Mouse (Mus musculus): ENCODE results near the gene Aasdh. TPM values are rescaled to one million over a fixed set of nuclear protein-coding genes. Genes with fewer than 3 reads are reported as not detected.

Aasdh gene
- polyA plus RNA-seq (2015; fragmentation: Nextera tagmentation; extraction: Ambion mirVana), result 16.8 and 18.1 TPM in 2 replicates

GRCm38 (mm10) chr5:76905405-76906154, at the start of gene Aasdh:
TSS of gene Aasdh (minus strand) at chr5:76905514.
- peak within 1 kb of the TSS; percentile 75 for H3K4me3 ChIP-seq (replicated peaks)
- peak within 1 kb of the TSS; percentile 65 for H3K4me2 ChIP-seq
- H3K9ac ChIP-seq, result peak within 1 kb of the TSS; percentile 68
- under 1% methylated on average over 47 of the region's 47 CpGs for WGBS
- H3K36me3 ChIP-seq, result peaks cover 14% of the 10 kb centered on the region
- peak; percentile 97 for ATAC-seq (replicated peaks; ENCODE audit: low FRiP score)
- no peaks in the 10 kb centered on the region for H3K9me3 ChIP-seq (replicated peaks)
- H3K27me3 ChIP-seq, result no peaks in the 10 kb centered on the region
- H3K4me1 ChIP-seq, result peaks cover 11% of the 10 kb centered on the region
- peak within 1 kb of the TSS; percentile 86 for H3K27ac ChIP-seq

GRCm38 (mm10) chr5:76954271-76954900, 49.1 kb upstream of the Aasdh start:
- 82% methylated on average over 6 of the region's 6 CpGs for WGBS
- Histone ChIP-seq H3K4me2 (no peak overlapping the region), H3K9me3 (replicated peaks) (no peaks in the 10 kb centered on the region), H3K27ac (no peak overlapping the region), H3K36me3 (peaks cover 47% of the 10 kb centered on the region), H3K9ac (no peak overlapping the region), H3K4me3 (replicated peaks) (no peak overlapping the region), H3K4me1 (peaks cover 22% of the 10 kb centered on the region), H3K27me3 (no peaks in the 10 kb centered on the region)
- no peak for ATAC-seq (replicated peaks; ENCODE audit: low FRiP score)

- Histone ChIP-seq H3K4me1 (peaks cover 24% of the 10 kb centered on the region), H3K36me3 (peaks cover 44% of the 10 kb centered on the region), H3K27ac (no peak overlapping the region), H3K27me3 (no peaks in the 10 kb centered on the region), H3K9ac (no peak overlapping the region), H3K4me3 (replicated peaks) (no peak overlapping the region), H3K9me3 (replicated peaks) (no peaks in the 10 kb centered on the region), H3K4me2 (no peak overlapping the region)
- no peak for ATAC-seq (replicated peaks; ENCODE audit: low FRiP score)
- 59% methylated on average over 3 of the region's 3 CpGs for WGBS
Observed at GRCm38 (mm10) chr5:76953794-76954193, 48.5 kb upstream of the Aasdh start.

GRCm38 (mm10) chr5:76952112-76953040, 47.1 kb upstream of the Aasdh start:
- 6% methylated on average over 7 of the region's 7 CpGs for WGBS
- peak overlapping the region; percentile 66 for H3K4me3 ChIP-seq (replicated peaks)
- ATAC-seq (replicated peaks; ENCODE audit: low FRiP score), result no peak

DNA sequence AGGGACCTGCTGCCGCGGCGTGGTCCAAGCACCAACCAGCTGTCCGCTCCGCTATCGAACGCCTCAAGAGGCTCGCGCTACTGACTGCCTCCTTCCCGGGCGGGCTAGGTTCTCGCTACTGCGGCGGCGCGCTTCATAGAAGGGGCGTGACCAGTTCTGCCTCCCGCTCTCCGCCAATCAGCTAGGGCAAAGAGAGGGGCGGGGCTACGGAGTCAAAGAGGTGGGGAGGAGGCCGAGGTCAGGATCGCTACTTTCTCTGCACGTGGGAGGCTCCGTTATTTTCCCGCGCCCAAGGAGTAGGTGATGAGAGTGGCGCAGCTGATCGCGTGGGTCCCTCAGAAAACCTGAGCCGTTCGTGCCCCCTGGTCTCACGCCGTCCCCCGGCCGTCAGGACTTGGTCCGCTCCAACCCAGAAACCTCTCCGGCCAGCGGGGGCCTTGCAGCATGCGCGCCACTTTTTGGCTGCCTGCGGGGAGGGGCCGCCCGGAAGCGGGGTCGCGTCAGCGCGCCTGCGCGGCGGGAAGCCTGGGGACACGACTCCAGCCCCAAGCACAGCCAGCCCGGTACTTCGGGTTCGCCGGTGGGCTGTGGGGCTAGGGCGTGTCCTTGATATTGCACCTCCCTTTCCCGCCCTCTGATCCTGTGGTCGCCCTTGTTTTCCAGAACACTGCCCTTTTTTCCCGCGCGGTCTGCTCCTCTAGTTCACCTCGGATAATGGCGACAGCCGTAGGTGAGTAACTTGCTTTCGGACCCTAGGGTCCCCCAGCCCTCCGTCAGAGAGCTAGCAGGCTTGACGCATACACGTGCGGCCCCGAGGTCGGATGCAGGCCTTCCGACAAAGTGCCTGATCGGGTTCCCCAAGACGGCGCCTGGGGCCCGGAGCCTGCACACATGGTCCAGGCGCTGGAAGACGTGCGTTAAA, 46.1 kb upstream of the Aasdh start, which contains the start of the genes Paics and Ppat:
Paics (plus strand) TSS at position 202 of the 922 bp plus-strand sequence.
Ppat (minus strand) TSS at position 473 of the 922 bp plus-strand sequence.
- WGBS, result under 1% methylated on average over 81 of the region's 81 CpGs
- H3K27me3 ChIP-seq, result no peaks in the 10 kb centered on the region
- peaks cover 36% of the 10 kb centered on the region for H3K36me3 ChIP-seq
- H3K9ac ChIP-seq, result peak within 1 kb of the TSS; percentile 72
- H3K9me3 ChIP-seq (replicated peaks), result no peaks in the 10 kb centered on the region
- ATAC-seq (replicated peaks; ENCODE audit: low FRiP score), result peak; percentile 98
- peak within 1 kb of the TSS; percentile 66 for H3K4me3 ChIP-seq (replicated peaks)
- peaks cover 36% of the 10 kb centered on the region for H3K4me1 ChIP-seq
- peak within 1 kb of the TSS; percentile 76 for H3K4me2 ChIP-seq
- peak within 1 kb of the TSS; percentile 94 for H3K27ac ChIP-seq

More at GRCm38 (mm10) chr5:76952112-76953040, 47.1 kb upstream of the Aasdh start:
- H3K4me2 ChIP-seq, result peak overlapping the region; percentile 76
- peaks cover 42% of the 10 kb centered on the region for H3K36me3 ChIP-seq
- H3K27me3 ChIP-seq, result no peaks in the 10 kb centered on the region
- H3K27ac ChIP-seq, result peak overlapping the region; percentile 94
- peak overlapping the region; percentile 72 for H3K9ac ChIP-seq
- peaks cover 32% of the 10 kb centered on the region for H3K4me1 ChIP-seq
- H3K9me3 ChIP-seq (replicated peaks), result no peaks in the 10 kb centered on the region

GRCm38 (mm10) chr5:76950343-76951105, 45.2 kb upstream of the Aasdh start:
- Histone ChIP-seq H3K4me3 (replicated peaks) (peak overlapping the region; percentile 66), H3K27me3 (no peaks in the 10 kb centered on the region), H3K9ac (peak overlapping the region; percentile 72), H3K4me2 (peak overlapping the region; percentile 76), H3K9me3 (replicated peaks) (no peaks in the 10 kb centered on the region), H3K27ac (peak overlapping the region; percentile 94), H3K4me1 (peaks cover 40% of the 10 kb centered on the region), H3K36me3 (peaks cover 31% of the 10 kb centered on the region; the same call in 1 of the 2 replicates)
- under 1% methylated on average over 24 of the region's 24 CpGs for WGBS
- no peak; the same call in none of the 2 replicates for ATAC-seq (replicated peaks; ENCODE audit: low FRiP score)

- H3K36me3 ChIP-seq, result peaks cover 29% of the 10 kb centered on the region; the same call in 1 of the 2 replicates
- WGBS, result 89% methylated on average over 4 of the region's 4 CpGs
- no peak overlapping the region for H3K9ac ChIP-seq
- H3K27me3 ChIP-seq, result no peaks in the 10 kb centered on the region
- H3K4me2 ChIP-seq, result no peak overlapping the region
- no peak overlapping the region for H3K27ac ChIP-seq
- no peaks in the 10 kb centered on the region for H3K9me3 ChIP-seq (replicated peaks)
- ATAC-seq (replicated peaks; ENCODE audit: low FRiP score), result no peak
- no peak overlapping the region for H3K4me3 ChIP-seq (replicated peaks)
- peaks cover 33% of the 10 kb centered on the region for H3K4me1 ChIP-seq
Observed at GRCm38 (mm10) chr5:76947758-76948157, 42.4 kb upstream of the Aasdh start.

DNA sequence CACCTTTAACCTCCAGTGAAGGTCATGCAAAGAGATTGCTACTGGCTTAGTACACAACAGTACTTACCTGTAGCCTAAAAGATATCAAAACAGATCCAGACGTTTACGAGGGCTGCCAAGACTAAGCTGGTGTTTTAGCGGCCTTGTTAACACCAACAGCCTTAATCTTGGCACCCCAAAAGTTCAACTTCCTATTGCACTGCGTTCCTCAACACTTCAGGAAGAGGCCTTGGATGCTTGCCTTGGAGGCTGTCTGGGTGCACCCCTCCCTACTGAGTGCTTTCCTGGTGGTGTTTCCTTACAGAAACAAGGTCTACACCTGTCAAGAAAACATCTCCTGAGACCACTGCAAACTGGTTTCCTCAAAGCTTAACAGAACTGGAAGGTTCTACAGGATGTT, 41.8 kb upstream of the Aasdh start:
- Histone ChIP-seq H3K27me3 (no peaks in the 10 kb centered on the region), H3K4me2 (no peak overlapping the region), H3K27ac (no peak overlapping the region), H3K36me3 (peaks cover 29% of the 10 kb centered on the region; the same call in 1 of the 2 replicates), H3K9me3 (replicated peaks) (no peaks in the 10 kb centered on the region), H3K4me3 (replicated peaks) (no peak overlapping the region), H3K9ac (no peak overlapping the region), H3K4me1 (peaks cover 32% of the 10 kb centered on the region)
- 75% methylated on average over 4 of the region's 4 CpGs for whole genome bisulfite sequencing
- no peak for ATAC-seq (replicated peaks; ENCODE audit: low FRiP score)

DNA sequence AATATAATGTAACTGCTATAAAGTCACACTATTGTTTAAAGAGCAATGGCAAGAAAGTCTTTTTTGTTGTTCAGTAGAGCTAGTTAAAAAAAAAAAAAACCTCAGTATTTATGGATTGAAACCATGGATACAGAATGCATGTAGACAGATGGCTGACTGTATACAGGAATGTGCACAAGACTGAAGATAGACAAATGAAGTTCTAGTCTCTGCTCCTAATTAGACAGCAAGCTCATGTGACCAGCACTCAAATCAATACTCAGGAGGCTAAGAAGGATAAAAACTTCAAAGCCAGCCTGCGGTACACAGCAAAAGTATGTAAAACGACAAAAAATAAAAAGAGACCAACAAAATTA, 40.3 kb upstream of the Aasdh start:
- Histone ChIP-seq H3K4me1 (peaks cover 32% of the 10 kb centered on the region), H3K4me3 (replicated peaks) (no peak overlapping the region), H3K27me3 (no peaks in the 10 kb centered on the region), H3K36me3 (peaks cover 33% of the 10 kb centered on the region), H3K9me3 (replicated peaks) (no peaks in the 10 kb centered on the region), H3K27ac (no peak overlapping the region), H3K9ac (no peak overlapping the region), H3K4me2 (no peak overlapping the region)
- WGBS, result 84% methylated on average over 2 of the region's 2 CpGs
- ATAC-seq (replicated peaks; ENCODE audit: low FRiP score), result no peak

- Histone ChIP-seq H3K9ac (no peak overlapping the region), H3K4me1 (peaks cover 31% of the 10 kb centered on the region), H3K27ac (no peak overlapping the region), H3K36me3 (peaks cover 38% of the 10 kb centered on the region), H3K4me3 (replicated peaks) (no peak overlapping the region), H3K27me3 (no peaks in the 10 kb centered on the region), H3K9me3 (replicated peaks) (no peaks in the 10 kb centered on the region), H3K4me2 (no peak overlapping the region)
- 50% methylated on average over 6 of the region's 6 CpGs for WGBS
- no peak for ATAC-seq (replicated peaks; ENCODE audit: low FRiP score)
Observed at GRCm38 (mm10) chr5:76944965-76945677, 39.8 kb upstream of the Aasdh start.
